Mouse (Mus musculus): ENCODE measurements at regions not wholly inside any gene's neighbourhood (a gene's known extent, or its start where the extent isn't known, plus 50 kb on each side); places are given as distances from the start of the nearest gene placed in this dataset.

- in situ Hi-C loops (cut with MboI; ENCODE audit: low pct_unique_long_range_greater_than_20kb in 1 of 2, low sequenced_read_pairs in 2 of 2, unreplicated experiment in 1 of 2), result no loop called here
These were observed 128.6 kb downstream of the 2410131K14Rik start for GRCm38 (mm10) chr5:118373581-118373981.

- in situ Hi-C loops (cut with MboI; ENCODE audit: low pct_unique_long_range_greater_than_20kb in 1 of 2, low sequenced_read_pairs in 2 of 2, unreplicated experiment in 1 of 2), result no loop called here
These were observed 129.9 kb downstream of the 2410131K14Rik start for GRCm38 (mm10) chr5:118374968-118375367.

- in situ Hi-C loops (cut with MboI; ENCODE audit: low pct_unique_long_range_greater_than_20kb in 1 of 2, low sequenced_read_pairs in 2 of 2, unreplicated experiment in 1 of 2), result no loop called here
These were observed 130.9 kb downstream of the 2410131K14Rik start for GRCm38 (mm10) chr5:118375916-118376315.

- in situ Hi-C loops (cut with MboI; ENCODE audit: low pct_unique_long_range_greater_than_20kb in 1 of 2, low sequenced_read_pairs in 2 of 2, unreplicated experiment in 1 of 2), result no loop called here
These were observed 131.5 kb downstream of the 2410131K14Rik start for GRCm38 (mm10) chr5:118376478-118376877.

GRCm38 (mm10) chr5:118377402-118377848 is 132.4 kb downstream of the 2410131K14Rik start:
- in situ Hi-C loops (cut with MboI; ENCODE audit: low pct_unique_long_range_greater_than_20kb in 1 of 2, low sequenced_read_pairs in 2 of 2, unreplicated experiment in 1 of 2), result no loop called here

- in situ Hi-C loops (cut with MboI; ENCODE audit: low pct_unique_long_range_greater_than_20kb in 1 of 2, low sequenced_read_pairs in 2 of 2, unreplicated experiment in 1 of 2), result no loop called here
These were observed 134.4 kb downstream of the 2410131K14Rik start for GRCm38 (mm10) chr5:118379245-118380051.

GRCm38 (mm10) chr5:118380052-118380421 is 135.0 kb downstream of the 2410131K14Rik start:
- in situ Hi-C loops (cut with MboI; ENCODE audit: low pct_unique_long_range_greater_than_20kb in 1 of 2, low sequenced_read_pairs in 2 of 2, unreplicated experiment in 1 of 2), result no loop called here

- in situ Hi-C loops (cut with MboI; ENCODE audit: low pct_unique_long_range_greater_than_20kb in 1 of 2, low sequenced_read_pairs in 2 of 2, unreplicated experiment in 1 of 2), result no loop called here
These were observed 135.6 kb downstream of the 2410131K14Rik start for GRCm38 (mm10) chr5:118380422-118381293.

GRCm38 (mm10) chr5:118381294-118381675 is 136.3 kb downstream of the 2410131K14Rik start:
- in situ Hi-C loops (cut with MboI; ENCODE audit: low pct_unique_long_range_greater_than_20kb in 1 of 2, low sequenced_read_pairs in 2 of 2, unreplicated experiment in 1 of 2), result no loop called here

- in situ Hi-C loops (cut with MboI; ENCODE audit: low pct_unique_long_range_greater_than_20kb in 1 of 2, low sequenced_read_pairs in 2 of 2, unreplicated experiment in 1 of 2), result no loop called here
These were observed 141.1 kb downstream of the 2410131K14Rik start for GRCm38 (mm10) chr5:118386126-118386525.

- in situ Hi-C loops (cut with MboI; ENCODE audit: low pct_unique_long_range_greater_than_20kb in 1 of 2, low sequenced_read_pairs in 2 of 2, unreplicated experiment in 1 of 2), result no loop called here
These were observed 143.4 kb downstream of the 2410131K14Rik start for GRCm38 (mm10) chr5:118388419-118388818.

GRCm38 (mm10) chr5:118390691-118391373 is 145.8 kb downstream of the 2410131K14Rik start:
- in situ Hi-C loops (cut with MboI; ENCODE audit: low pct_unique_long_range_greater_than_20kb in 1 of 2, low sequenced_read_pairs in 2 of 2, unreplicated experiment in 1 of 2), result no loop called here

GRCm38 (mm10) chr5:118392932-118393487 is 148.0 kb downstream of the 2410131K14Rik start:
- in situ Hi-C loops (cut with MboI; ENCODE audit: low pct_unique_long_range_greater_than_20kb in 1 of 2, low sequenced_read_pairs in 2 of 2, unreplicated experiment in 1 of 2), result no loop called here

- in situ Hi-C loops (cut with MboI; ENCODE audit: low pct_unique_long_range_greater_than_20kb in 1 of 2, low sequenced_read_pairs in 2 of 2, unreplicated experiment in 1 of 2), result no loop called here
These were observed 149.0 kb downstream of the 2410131K14Rik start for GRCm38 (mm10) chr5:118394051-118394450.

- in situ Hi-C loops (cut with MboI; ENCODE audit: low pct_unique_long_range_greater_than_20kb in 1 of 2, low sequenced_read_pairs in 2 of 2, unreplicated experiment in 1 of 2), result no loop called here
These were observed 151.1 kb downstream of the 2410131K14Rik start for GRCm38 (mm10) chr5:118396004-118396725.

- in situ Hi-C loops (cut with MboI; ENCODE audit: low pct_unique_long_range_greater_than_20kb in 1 of 2, low sequenced_read_pairs in 2 of 2, unreplicated experiment in 1 of 2), result no loop called here
These were observed 155.9 kb downstream of the 2410131K14Rik start for GRCm38 (mm10) chr5:118400926-118401325.

GRCm38 (mm10) chr5:118404398-118404797 is 156.1 kb upstream of the Med13l start:
- in situ Hi-C loops (cut with MboI; ENCODE audit: low pct_unique_long_range_greater_than_20kb in 1 of 2, low sequenced_read_pairs in 2 of 2, unreplicated experiment in 1 of 2), result no loop called here

GRCm38 (mm10) chr5:118405421-118405820 is 155.1 kb upstream of the Med13l start:
- in situ Hi-C loops (cut with MboI; ENCODE audit: low pct_unique_long_range_greater_than_20kb in 1 of 2, low sequenced_read_pairs in 2 of 2, unreplicated experiment in 1 of 2), result no loop called here
